Mouse (Mus musculus) ovary, postnatal 10 days (tissue): ENCODE results near the gene Fam166a.
A peak's percentile ranks its signal among the peaks of the same experiment; 100 is the strongest.

Source experiments
- DNase-seq: peaks from one replicate; pipeline ENCODE4 v3.0.0; 2022; ENCODE audit warnings: low spot score

The Fam166a gene

DNA sequence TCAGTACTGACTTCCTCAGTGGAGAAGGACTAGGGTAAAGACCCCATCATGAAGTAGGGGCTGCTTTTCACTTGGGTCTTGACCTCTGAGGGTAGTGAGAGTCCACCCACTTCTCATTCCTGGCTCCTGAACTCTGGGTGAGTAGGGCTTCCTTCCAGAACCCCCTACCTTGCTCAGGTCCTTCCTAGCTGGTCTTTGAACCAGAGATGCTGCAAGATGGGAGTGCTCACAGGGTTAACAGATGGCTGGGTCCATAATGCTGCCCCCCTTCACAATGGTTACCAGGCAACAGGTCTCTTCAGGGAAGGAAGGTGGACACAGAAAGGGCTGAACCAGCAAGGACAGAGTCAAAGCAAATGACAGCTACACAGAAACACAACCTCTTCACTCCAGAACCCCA lies at the start of gene Fam166a:
Gene Fam166a, plus strand, starts transcription at position 301 of the 400 bp plus-strand sequence.
- no peak for DNase-seq

GRCm38 (mm10) chr2:25169778-25170177 lies 48.8 kb upstream of the Fam166a start:
- DNase-seq: no peak

DNA sequence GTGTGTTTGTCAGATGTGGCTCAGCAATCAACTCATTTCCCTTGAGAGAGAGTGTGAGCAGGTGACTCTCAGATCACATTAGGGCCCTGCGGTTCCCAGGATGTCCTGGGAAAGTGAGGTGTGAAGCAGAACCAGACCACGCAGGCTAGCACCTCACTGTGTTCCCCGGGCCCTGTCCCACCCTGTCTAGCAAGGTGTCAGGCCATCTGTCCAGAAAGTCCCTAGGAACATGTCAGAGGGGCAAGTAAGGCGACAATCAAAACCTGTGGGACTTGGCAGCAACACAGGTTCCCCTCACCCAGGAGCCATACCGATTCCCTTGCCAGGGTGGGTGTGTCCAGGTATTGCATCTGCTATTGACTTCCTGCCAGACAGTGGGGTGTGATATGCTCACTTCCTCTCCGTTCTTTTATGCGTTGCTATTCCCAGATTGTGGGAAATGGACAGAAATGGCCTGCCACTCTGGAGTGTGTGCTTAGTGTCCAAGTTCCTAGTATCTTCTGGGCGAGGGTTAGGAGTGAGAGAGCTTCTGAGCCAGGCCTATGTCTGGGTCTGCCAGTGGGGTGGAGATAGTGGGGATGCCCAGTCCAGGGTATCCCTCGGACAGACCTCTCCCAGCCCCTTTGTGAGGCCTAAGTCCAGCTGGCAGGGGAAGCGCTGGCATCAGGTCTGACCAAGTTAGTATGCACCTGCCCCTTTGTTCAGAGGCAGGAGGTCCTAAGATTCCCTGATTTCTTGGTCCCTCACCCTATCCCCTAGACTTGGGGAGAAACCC lies 48.0 kb upstream of the Fam166a start:
- DNase-seq: no peak

DNA sequence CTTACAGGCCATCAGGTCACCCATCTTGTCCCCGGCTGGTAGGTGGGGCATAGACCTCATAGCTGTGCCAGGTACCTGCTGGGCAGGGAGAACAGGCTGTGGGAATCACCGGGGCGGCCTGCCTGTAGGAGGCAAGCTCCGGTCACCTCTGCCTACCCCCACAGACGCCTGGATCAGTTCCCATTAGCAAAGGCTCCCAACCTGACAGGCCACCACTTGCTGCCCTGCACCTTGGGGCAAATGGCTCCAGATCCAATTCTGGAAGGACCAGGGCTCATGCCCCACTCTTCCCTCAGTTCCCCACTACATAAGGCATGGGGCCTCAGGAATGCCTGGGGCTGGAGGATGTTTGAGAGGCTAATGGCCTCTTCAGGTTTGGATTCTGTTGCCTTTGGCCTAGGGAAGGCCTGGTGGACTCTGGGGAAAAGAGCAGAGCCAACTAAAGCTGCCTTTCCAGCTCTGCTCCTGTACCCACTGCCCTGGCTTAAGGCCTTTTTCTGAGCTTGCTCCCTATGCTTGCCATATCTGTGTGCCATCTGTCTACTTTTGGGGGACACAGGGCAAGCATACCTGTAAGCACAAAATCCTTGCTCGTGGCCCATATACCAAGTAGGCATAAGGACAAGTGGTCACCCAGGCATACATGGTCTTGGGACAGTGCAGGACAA lies 47.3 kb upstream of the Fam166a start:
- no peak for DNase-seq

- DNase-seq: no peak
Observed at GRCm38 (mm10) chr2:25171769-25172153, 46.8 kb upstream of the Fam166a start.

DNA sequence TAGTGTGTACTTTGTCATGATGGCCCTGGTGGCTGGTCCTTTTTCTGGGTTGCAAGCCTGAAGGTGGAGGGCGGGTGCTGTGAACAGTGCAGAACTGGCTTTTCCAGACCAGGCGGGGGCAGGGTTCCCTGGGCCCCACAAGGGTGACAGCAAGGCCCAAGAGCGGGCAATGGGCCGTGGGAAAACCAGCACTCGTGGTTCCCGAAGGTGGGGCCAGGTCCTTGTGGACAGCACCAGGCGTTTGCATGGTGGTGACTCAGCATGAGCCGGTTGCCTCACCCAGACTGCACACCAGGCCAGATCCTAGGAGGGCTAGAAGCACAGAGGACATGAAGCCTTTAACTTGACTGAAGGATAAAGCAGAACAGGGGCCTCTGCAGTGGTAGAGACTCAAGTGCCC lies 45.9 kb upstream of the Fam166a start:
- no peak for DNase-seq

- no peak for DNase-seq
Observed at GRCm38 (mm10) chr2:25173821-25174220, 44.7 kb upstream of the Fam166a start.

- no peak for DNase-seq
Observed at GRCm38 (mm10) chr2:25174866-25175689, 43.5 kb upstream of the Fam166a start.

DNA sequence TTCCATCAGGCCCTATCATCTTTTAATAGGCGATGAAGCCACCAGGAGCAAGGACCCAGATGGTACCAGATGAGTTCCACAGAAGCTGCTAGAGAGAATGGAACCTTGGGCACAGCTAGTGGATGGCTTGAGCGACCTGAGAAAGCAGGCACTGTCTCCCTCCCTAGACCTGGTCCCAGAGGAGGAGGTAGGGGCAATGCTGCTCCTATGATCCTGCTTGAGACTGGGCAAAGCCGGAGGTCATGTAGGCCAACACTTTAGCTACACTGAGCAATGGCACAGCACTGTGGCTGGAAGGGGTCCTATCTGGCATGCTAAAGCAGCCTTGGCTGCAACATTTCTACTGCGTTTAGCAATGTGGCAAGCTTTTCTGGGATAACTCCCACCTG lies 42.9 kb upstream of the Fam166a start:
- no peak for DNase-seq

GRCm38 (mm10) chr2:25176573-25176972 lies 42.0 kb upstream of the Fam166a start:
- DNase-seq: no peak

DNA sequence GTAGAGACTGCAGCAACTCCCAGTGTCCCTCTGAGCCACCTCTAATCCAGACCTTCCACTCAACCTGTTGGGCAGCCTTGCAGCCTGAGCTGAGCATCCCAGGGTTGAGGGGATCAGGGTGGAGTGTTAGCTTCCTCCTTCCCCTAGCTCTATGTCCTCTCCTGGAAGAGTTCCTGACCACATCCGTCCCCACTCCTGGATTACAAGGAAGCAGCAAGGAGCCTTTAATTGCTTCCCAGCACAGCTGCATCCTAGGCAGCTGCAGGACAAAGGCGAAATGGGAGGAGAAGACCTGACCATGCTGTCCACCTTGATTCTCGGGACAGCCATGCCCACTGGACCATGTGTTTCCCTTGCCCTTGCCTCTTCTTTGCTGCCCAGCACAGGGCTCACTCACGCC lies 41.5 kb upstream of the Fam166a start:
- DNase-seq: no peak

GRCm38 (mm10) chr2:25177685-25178084 lies 40.9 kb upstream of the Fam166a start:
- no peak for DNase-seq

GRCm38 (mm10) chr2:25178285-25178972 lies 40.1 kb upstream of the Fam166a start:
- DNase-seq: no peak

DNA sequence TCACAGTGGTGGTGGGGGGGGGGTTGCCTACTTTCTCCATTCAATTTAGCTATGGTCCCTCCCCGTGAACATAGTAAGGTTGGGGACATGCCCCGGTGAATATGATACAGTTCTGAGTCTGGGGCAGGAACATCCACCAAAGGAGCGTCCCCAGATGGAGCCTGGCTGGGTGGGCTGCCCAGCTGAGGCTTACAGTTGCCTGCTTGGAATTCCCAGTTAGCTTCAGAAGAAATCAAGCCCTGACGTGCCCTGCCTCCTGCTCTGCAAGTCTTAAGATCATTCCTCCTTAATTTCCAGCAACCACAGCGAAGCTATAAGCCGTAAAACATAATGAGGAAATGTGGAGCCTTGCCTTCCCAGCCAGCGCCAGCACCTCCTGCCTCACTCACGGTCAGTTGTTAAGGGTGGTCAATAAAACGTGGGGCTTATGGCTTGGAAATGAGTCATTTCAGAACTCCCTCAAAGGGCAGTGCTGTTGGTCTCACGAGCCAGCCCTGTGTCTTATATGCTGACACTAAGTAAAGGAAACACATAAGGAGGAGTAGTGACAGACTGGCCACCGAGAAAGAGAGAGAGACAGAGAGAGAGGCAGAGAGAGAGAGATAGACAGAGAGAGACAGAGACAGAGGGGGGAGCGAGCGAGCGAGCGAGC lies 38.9 kb upstream of the Fam166a start:
- DNase-seq: no peak

DNA sequence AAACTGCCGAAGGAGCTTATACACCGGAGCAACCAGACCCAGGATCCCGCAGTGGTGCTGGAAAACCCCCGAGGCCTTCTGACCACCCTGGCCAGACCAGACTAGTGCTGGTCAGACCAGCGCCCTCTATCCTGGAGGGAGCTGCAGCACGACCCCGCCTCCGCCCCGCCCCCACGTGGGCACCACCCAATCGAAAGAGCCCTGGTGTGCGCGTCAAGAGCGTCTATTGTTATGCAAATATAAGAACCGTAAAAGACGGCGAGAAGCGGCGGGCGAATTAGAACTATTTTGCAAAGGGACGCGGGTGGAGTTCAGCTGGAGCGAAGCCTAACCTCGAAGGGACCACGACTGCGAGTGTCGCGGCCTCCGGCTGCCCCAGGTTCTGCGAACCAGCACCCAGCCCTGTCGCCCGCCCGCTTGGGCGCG lies 38.1 kb upstream of the Fam166a start, which contains the start of gene Nrarp:
Gene Nrarp, plus strand, starts transcription at position 281 of the 426 bp plus-strand sequence.
- peak; percentile 67 for DNase-seq

DNA sequence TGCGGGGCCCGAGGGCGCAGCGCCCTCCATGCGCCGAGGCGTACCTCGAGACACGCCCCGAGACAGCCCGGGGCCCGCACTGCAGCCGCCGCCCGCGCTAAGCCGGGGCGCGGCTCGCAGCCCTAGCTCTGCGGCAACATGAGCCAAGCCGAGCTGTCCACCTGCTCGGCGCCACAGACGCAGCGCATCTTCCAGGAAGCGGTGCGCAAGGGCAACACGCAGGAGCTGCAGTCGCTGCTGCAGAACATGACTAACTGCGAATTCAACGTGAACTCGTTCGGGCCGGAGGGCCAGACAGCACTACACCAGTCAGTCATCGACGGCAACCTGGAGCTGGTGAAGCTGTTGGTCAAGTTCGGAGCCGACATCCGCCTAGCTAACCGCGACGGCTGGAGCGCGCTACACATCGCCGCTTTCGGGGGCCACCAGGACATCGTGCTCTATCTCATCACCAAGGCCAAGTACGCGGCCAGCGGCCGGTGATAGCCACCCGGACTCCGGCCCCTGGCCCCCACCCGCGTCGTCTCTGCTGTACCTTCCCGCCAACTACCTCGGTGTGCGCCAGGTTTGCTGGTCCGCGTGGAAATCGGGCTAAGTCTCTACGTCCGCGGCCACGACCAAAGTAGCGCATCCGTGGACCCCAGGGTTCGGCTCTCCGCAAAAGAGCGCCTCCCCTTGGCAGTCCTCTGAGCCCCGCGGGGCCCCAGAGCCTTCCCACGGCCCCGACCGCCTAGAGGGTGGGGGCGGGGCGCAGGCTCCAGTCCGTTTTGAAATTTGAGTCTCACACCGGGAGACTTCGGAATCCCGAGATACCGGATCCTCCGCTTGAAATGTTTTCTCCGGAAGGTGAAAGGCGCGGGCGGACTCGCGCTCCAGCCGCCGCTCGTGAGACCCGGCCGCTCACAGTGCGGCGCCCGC lies 37.3 kb upstream of the Fam166a start:
- no peak for DNase-seq

GRCm38 (mm10) chr2:25181891-25182397 lies 36.6 kb upstream of the Fam166a start:
- no peak for DNase-seq

GRCm38 (mm10) chr2:25182664-25183063 lies 35.9 kb upstream of the Fam166a start:
- no peak for DNase-seq

- DNase-seq: no peak
Observed at GRCm38 (mm10) chr2:25183336-25183735, 35.2 kb upstream of the Fam166a start.

DNA sequence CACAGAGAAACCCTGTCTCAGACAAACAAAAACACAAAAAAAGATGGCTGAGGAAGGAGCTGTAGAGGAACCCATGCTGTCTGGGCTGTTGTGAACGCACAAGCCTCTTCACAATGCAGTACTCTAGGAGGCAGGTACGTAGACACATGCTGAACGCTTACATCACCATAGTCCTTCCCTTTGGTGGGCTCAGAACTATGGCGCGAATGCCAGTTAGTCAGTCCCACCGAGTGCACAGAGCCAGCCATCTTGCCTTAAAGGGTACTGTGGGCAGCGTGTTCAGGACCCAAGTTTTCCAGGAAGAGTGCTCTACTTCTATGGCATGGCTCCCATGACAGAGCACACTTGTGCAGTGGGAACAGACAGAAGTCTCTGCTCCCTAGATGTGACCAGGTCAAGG lies 34.0 kb upstream of the Fam166a start:
- no peak for DNase-seq
